Mouse (Mus musculus) urinary bladder, postnatal 4 days (tissue): ENCODE measurements around the gene Lrrc3b.

Source experiments
- DNase-seq, 2 experiments: peaks; one replicate each; pipeline ENCODE4 v3.0.0; 2021 to 2022; ENCODE audit warnings: low spot score in 2 of 2

The Lrrc3b gene

DNA sequence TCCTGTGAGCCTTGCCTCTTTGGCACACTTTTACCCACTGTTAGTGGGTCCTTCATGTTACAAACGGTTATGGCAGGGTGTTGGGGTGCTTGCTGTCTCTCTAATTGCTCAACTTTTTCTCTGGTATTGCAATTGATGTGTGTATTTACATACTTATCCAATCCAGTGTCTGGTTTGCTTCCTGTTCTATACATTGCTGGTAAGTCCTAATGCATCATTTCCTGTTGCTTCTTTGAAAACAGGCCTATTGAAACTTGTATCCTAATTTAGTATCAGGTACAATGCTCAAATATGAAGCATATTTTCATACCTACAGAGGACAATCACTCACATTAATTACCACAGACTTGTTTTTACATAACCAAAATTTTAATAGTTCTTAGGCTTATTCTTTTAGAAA is 107.4 kb downstream of the Lrrc3b start:
- DNase-seq = no peak

DNA sequence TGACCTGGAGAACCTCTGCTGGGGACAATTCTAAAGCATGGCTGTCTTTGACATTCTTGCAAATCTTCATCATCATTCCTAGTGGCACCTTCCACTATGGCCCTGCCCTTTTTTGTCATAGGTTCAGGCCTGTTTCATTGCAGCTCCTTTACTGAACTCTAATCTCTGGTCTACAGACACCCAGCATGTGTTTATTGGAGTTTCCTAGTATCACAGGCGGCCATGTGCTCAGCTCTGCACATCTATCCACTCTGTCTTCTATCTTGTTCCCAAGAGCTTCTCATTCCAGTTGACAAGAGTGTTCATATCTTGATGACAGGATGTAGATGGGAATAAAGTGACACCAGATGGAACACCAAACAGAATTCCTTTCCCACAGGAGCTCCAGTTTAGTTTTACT is 108.6 kb downstream of the Lrrc3b start:
- DNase-seq = no peak

DNA sequence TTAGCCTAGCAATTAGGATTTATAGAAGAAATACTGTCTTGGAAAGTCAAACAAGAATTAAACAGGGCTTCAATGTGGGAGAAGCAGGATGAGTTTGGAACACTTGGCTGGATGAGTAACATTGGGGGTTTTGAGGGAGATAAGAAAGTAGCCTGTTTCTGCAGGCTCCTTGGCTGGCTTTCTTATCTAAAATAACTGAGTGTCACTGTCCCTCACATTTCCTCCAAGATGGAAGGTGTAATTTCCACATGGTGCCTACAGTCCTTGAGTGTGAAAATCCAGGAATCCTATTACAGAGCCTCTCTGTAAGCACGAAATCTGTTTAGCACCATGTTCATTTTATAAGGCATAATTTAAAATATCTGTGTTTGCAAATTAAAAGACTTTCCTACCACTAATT is 112.9 kb downstream of the Lrrc3b start:
- no peak for DNase-seq

DNA sequence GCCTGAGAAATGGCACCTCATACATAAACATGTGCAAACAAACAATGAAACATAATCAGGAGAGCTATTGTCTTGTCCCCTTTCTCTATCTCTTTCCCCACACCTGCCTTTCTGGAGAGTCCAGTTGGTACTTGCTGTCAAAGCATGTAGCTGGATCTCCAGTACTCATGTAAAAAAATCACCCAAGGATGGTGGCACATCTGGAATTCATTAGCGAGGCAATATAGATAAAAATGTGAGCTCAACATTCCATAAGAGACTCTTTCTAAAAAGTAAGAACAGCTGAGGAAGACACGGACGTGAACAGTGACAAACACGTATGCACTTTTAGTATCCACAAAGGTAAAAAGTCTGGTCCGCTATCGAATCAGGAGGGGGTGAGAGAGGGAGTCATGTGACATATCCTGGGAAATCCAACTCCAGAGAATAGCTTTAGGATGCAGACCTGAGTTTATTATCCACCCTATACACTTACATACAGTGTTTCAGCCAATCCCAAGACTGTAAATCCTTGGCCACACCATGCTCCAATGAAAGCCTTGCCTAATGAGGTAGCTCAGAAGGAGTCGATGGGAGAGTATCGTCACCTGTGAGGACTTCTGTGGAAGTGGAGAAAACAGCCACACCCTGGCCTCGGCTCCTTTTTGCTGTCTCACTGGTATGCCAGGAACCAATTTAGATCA is 116.2 kb downstream of the Lrrc3b start:
- DNase-seq = no peak

DNA sequence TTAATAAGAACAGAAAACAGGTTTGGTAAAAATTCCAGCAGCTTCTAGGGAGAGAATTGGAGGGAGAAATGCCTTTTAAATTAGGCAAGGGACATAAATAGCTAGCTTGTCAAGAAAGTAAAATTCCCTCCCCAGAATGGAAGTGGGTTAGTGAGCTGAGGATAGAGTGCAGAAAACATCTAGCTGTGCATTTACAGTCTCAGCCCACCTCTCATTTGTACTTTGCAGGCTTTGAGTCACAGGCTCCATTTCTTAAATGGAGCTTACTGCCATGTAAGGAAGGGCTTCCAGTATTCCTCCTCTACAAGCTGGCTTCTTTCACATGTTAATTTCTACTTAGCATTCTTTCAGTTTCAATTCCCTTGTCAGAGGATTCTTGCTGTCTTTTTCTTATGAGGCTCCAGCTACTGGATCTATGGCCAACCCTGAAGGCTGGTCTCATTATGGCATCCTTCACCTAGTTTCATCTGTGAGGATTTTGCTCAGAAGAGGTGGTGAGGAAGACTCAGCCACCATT is 119.3 kb downstream of the Lrrc3b start:
- DNase-seq = no peak

DNA sequence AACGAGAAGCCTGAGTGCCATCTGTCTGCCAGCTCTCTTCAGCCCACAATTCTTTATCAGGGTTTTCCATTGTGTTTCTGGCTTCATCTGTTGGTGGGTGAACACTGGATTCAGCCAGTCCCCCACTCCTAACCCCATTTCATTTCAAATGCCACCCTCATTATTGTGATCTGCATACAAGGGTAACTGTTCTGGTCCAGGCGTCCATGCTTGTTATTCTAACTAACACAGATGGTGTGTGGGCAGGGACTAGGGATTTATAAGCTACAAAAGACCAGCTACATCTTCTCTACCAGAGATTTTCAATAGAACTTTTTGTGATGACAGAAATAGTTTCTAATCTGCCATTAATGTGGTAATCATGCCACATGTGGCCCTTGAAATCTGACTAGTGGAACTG is 130.2 kb downstream of the Lrrc3b start:
- DNase-seq = no peak
